Mouse (Mus musculus): ENCODE results near the gene Kpna6. TPM values are rescaled to one million over a fixed set of nuclear protein-coding genes. Genes with fewer than 3 reads are reported as not detected.

Kpna6 gene
- polyA plus RNA-seq, 1 experiment from 2014 or later: 19.3 TPM

DNA sequence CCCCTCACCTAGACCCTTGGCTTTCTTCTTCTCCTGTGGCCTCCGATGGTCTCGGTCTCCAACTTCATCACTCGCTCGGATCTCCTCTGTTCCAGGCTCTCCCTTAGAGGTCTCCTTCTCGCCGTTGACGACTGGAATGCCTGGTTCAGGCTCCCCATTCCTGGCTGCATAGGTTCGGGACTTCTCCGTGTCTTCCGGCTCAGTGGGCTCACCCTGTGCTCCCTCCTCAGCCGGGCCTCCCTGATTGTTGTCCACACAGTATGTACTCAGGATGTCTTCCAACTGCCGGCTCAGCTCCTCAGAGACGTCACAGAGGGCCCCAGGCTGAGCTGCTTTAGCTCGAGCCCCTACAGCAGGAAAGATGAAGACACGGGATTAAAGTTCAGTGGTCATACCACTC lies 33.3 kb downstream of the Kpna6 start:
- Histone ChIP-seq H3K9me3 (replicated peaks; ENCODE audit: control insufficient read depth, low read length, poor library complexity, severe bottlenecking) (no peaks in the 10 kb centered on the region), H3K27ac (ENCODE audit: low read length) (no peak overlapping the region), H3K4me3 (ENCODE audit: low read depth, low read length) (no peak overlapping the region; the same call in 1 of the 2 replicates), H3K4me2 (ENCODE audit: low read length) (peak overlapping the region; percentile 79), H3K9ac (ENCODE audit: low read depth, low read length) (no peak overlapping the region), H3K4me1 (ENCODE audit: control insufficient read depth, insufficient read depth, low read length) (peaks cover 20% of the 10 kb centered on the region), H3K36me3 (ENCODE audit: control insufficient read depth, insufficient read depth, low read length) (peaks cover 9% of the 10 kb centered on the region), H3K27me3 (ENCODE audit: control insufficient read depth, insufficient read depth, low read depth, low read length) (no peaks in the 10 kb centered on the region)
- no peak for ATAC-seq
- WGBS: 82% methylated on average over 15 of the region's 15 CpGs

DNA sequence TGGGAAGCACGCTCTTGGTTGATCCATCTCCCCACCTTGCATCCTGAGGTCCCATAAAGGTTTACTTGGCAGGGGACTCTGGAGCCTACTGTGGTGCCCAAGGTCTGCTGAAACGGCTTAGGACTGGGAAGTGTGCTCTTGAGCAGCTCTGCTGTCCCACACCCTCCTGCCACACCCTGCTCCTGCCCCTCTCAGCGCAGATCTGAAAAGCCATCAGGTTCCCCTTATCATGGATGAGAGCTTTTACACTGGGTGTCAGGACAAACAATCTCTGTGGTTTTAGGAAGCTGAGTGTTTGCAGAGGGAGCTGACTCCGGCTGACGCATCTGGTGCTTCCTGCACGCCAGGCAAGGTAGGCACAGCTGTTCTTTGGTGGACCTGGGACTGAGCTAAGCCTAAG lies 38.7 kb downstream of the Kpna6 start:
- WGBS: 95% methylated on average over 6 of the region's 6 CpGs

DNA sequence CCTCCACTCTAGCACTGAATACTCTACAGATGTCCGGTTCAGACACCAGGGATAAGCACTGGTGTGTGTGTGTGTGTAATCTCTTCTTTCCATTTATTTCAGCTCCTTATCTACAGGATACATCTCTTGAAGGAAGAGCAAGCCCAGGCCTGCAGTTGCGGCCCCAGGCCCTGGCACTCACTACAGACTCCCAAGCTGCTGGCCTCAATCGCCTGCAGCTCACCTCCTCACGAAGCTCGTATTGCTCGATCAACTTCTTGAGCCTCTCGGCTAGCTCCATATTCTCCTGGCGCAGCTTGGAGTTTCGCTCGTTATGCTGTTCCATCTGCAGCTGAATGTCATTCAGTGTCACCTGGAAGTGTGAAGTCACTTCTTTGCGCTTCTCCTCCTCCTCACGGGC lies 40.7 kb downstream of the Kpna6 start:
- Histone ChIP-seq H3K36me3 (ENCODE audit: control insufficient read depth, insufficient read depth, low read length) (peaks cover 51% of the 10 kb centered on the region), H3K4me1 (ENCODE audit: control insufficient read depth, insufficient read depth, low read length) (no peaks in the 10 kb centered on the region), H3K4me2 (ENCODE audit: low read length) (no peak overlapping the region), H3K27me3 (ENCODE audit: control insufficient read depth, insufficient read depth, low read depth, low read length) (no peaks in the 10 kb centered on the region), H3K4me3 (ENCODE audit: low read depth, low read length) (no peak overlapping the region), H3K27ac (ENCODE audit: low read length) (no peak overlapping the region), H3K9ac (ENCODE audit: low read depth, low read length) (no peak overlapping the region), H3K9me3 (replicated peaks; ENCODE audit: control insufficient read depth, low read length, poor library complexity, severe bottlenecking) (no peaks in the 10 kb centered on the region)
- WGBS: 95% methylated on average over 12 of the region's 12 CpGs
- no peak for ATAC-seq

More for the DNA sequence above, 38.7 kb downstream of the Kpna6 start:
- Histone ChIP-seq H3K27me3 (ENCODE audit: control insufficient read depth, insufficient read depth, low read depth, low read length) (no peaks in the 10 kb centered on the region), H3K9ac (ENCODE audit: low read depth, low read length) (no peak overlapping the region), H3K4me2 (ENCODE audit: low read length) (no peak overlapping the region), H3K36me3 (ENCODE audit: control insufficient read depth, insufficient read depth, low read length) (peaks cover 43% of the 10 kb centered on the region), H3K4me1 (ENCODE audit: control insufficient read depth, insufficient read depth, low read length) (peaks cover 9% of the 10 kb centered on the region), H3K4me3 (ENCODE audit: low read depth, low read length) (no peak overlapping the region), H3K9me3 (replicated peaks; ENCODE audit: control insufficient read depth, low read length, poor library complexity, severe bottlenecking) (no peaks in the 10 kb centered on the region), H3K27ac (ENCODE audit: low read length) (no peak overlapping the region)
- ATAC-seq: no peak

GRCm38 (mm10) chr4:129630944-129631343 lies 41.6 kb downstream of the Kpna6 start:
- H3K27me3 ChIP-seq (ENCODE audit: control insufficient read depth, insufficient read depth, low read depth, low read length): no peaks in the 10 kb centered on the region
- no peak overlapping the region for H3K4me2 ChIP-seq (ENCODE audit: low read length)
- 74% methylated on average over 4 of the region's 4 CpGs for WGBS
- H3K27ac ChIP-seq (ENCODE audit: low read length): no peak overlapping the region
- no peaks in the 10 kb centered on the region for H3K9me3 ChIP-seq (replicated peaks; ENCODE audit: control insufficient read depth, low read length, poor library complexity, severe bottlenecking)
- no peaks in the 10 kb centered on the region; the same call in 1 of the 2 replicates for H3K4me1 ChIP-seq (ENCODE audit: control insufficient read depth, insufficient read depth, low read length)
- peaks cover 58% of the 10 kb centered on the region for H3K36me3 ChIP-seq (ENCODE audit: control insufficient read depth, insufficient read depth, low read length)
- no peak overlapping the region for H3K9ac ChIP-seq (ENCODE audit: low read depth, low read length)
- H3K4me3 ChIP-seq (ENCODE audit: low read depth, low read length): no peak overlapping the region
- no peak for ATAC-seq

DNA sequence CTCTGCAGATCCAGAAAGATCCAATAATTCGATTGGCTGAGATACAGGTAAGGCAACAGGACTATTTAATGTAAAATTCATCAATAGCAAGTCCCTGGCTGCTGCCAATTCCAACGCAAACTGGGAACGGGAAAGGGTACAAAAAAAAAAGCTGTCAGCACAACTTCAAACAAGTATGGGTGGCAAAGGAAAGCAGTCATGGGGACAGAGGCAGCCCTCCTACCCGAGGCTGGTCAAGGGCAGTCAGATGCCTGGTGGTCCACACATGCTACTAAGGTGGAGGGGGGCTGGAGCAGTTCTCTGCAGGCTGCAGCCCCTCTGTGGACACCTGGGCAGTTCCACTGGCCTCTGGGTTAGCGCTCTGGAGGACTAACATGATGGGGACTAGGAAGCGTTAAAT lies 46.5 kb downstream of the Kpna6 start:
- Histone ChIP-seq H3K4me2 (ENCODE audit: low read length) (no peak overlapping the region), H3K4me1 (ENCODE audit: control insufficient read depth, insufficient read depth, low read length) (peaks cover 34% of the 10 kb centered on the region), H3K9me3 (replicated peaks; ENCODE audit: control insufficient read depth, low read length, poor library complexity, severe bottlenecking) (no peaks in the 10 kb centered on the region), H3K36me3 (ENCODE audit: control insufficient read depth, insufficient read depth, low read length) (peaks cover 38% of the 10 kb centered on the region), H3K9ac (ENCODE audit: low read depth, low read length) (no peak overlapping the region), H3K27ac (ENCODE audit: low read length) (peak overlapping the region; percentile 98), H3K4me3 (ENCODE audit: low read depth, low read length) (no peak overlapping the region), H3K27me3 (ENCODE audit: control insufficient read depth, insufficient read depth, low read depth, low read length) (no peaks in the 10 kb centered on the region)
- no peak for ATAC-seq
- WGBS: 71% methylated on average over 6 of the region's 6 CpGs

DNA sequence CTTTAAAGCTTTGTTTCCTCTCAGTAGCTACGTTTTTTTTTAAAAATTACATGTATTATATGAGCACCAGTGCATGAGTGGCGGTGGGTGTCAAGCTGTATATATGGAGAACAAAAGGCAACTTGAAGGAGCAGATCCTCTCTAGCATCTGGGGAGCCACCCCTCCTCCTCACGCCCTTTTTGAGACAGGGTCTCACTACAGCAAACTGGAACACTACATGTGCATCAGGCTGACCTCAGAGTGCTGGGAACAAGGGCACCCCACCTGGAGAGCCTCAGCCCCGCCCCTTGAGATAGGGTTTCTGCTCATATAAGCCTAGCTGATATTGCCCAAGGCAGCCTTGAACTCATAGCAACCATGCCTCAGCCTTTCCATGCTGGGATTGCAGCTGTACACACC lies 47.1 kb downstream of the Kpna6 start:
- Histone ChIP-seq H3K9me3 (replicated peaks; ENCODE audit: control insufficient read depth, low read length, poor library complexity, severe bottlenecking) (no peaks in the 10 kb centered on the region), H3K27ac (ENCODE audit: low read length) (peak overlapping the region; percentile 98), H3K4me3 (ENCODE audit: low read depth, low read length) (no peak overlapping the region), H3K4me2 (ENCODE audit: low read length) (peak overlapping the region; percentile 99), H3K9ac (ENCODE audit: low read depth, low read length) (peak overlapping the region; percentile 82), H3K27me3 (ENCODE audit: control insufficient read depth, insufficient read depth, low read depth, low read length) (no peaks in the 10 kb centered on the region), H3K36me3 (ENCODE audit: control insufficient read depth, insufficient read depth, low read length) (peaks cover 36% of the 10 kb centered on the region), H3K4me1 (ENCODE audit: control insufficient read depth, insufficient read depth, low read length) (peaks cover 38% of the 10 kb centered on the region)
- no peak for ATAC-seq
- WGBS: 40% methylated on average over 4 of the region's 4 CpGs

GRCm38 (mm10) chr4:129625029-129625370 lies 47.6 kb downstream of the Kpna6 start:
- H3K36me3 ChIP-seq (ENCODE audit: control insufficient read depth, insufficient read depth, low read length): peaks cover 33% of the 10 kb centered on the region
- H3K9me3 ChIP-seq (replicated peaks; ENCODE audit: control insufficient read depth, low read length, poor library complexity, severe bottlenecking): no peaks in the 10 kb centered on the region
- peak overlapping the region; percentile 99 for H3K4me2 ChIP-seq (ENCODE audit: low read length)
- peaks cover 38% of the 10 kb centered on the region for H3K4me1 ChIP-seq (ENCODE audit: control insufficient read depth, insufficient read depth, low read length)
- peak overlapping the region; percentile 98 for H3K27ac ChIP-seq (ENCODE audit: low read length)
- peak overlapping the region; percentile 82 for H3K9ac ChIP-seq (ENCODE audit: low read depth, low read length)
- WGBS: under 1% methylated on average over 6 of the region's 6 CpGs
- H3K27me3 ChIP-seq (ENCODE audit: control insufficient read depth, insufficient read depth, low read depth, low read length): no peaks in the 10 kb centered on the region
- 0 out of 2 replicates have a peak, but pooled peaks have one; percentile 12 for ATAC-seq
- peak overlapping the region; percentile 71 for H3K4me3 ChIP-seq (ENCODE audit: low read depth, low read length)

DNA sequence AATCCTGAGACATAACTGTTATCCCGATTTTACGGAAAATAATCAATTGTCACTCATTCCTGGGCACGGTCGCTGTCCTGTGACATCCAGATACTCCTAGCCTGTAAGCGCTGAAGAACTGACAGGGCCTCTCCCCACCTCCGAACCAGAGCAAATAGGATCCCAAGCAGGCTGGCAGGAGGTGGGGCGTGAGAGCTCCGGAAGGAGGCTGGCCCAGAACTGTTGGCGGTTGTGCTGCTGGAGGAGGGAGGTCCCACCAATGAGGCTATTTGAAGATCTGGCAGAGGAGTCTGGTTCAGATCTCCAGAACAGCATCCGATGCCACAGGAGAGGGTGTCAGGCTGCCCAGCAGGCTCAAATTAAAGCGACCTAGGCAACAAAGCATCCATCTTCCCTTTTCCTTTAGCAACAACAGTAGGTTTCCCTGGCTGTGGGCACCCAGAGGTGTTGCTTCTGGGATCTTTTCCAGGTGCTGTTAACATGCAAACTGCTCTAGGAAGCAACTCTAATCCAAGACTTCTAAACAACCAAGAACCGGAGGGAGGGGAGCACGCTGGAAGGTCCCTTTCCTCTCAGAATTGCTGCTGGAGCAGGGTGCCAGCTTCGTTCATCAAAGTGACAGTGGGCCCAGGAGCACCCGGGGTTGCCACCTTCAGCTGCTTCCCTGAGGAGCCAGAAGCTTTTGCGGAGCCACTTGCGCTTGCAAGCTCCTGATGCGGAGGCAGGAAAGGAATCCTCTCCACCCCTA lies 48.1 kb downstream of the Kpna6 start:
- peak overlapping the region; percentile 71 for H3K4me3 ChIP-seq (ENCODE audit: low read depth, low read length)
- no peaks in the 10 kb centered on the region for H3K27me3 ChIP-seq (ENCODE audit: control insufficient read depth, insufficient read depth, low read depth, low read length)
- peak; percentile 95 for ATAC-seq
- no peaks in the 10 kb centered on the region for H3K9me3 ChIP-seq (replicated peaks; ENCODE audit: control insufficient read depth, low read length, poor library complexity, severe bottlenecking)
- peak overlapping the region; percentile 98 for H3K27ac ChIP-seq (ENCODE audit: low read length)
- H3K4me2 ChIP-seq (ENCODE audit: low read length): peak overlapping the region; percentile 99
- under 1% methylated on average over 18 of the region's 18 CpGs for WGBS
- H3K36me3 ChIP-seq (ENCODE audit: control insufficient read depth, insufficient read depth, low read length): peaks cover 33% of the 10 kb centered on the region
- peak overlapping the region; percentile 82 for H3K9ac ChIP-seq (ENCODE audit: low read depth, low read length)
- peaks cover 38% of the 10 kb centered on the region for H3K4me1 ChIP-seq (ENCODE audit: control insufficient read depth, insufficient read depth, low read length)

GRCm38 (mm10) chr4:129623681-129624091 lies 48.9 kb downstream of the Kpna6 start, which contains the start of gene Ccdc28b:
TSS of gene Ccdc28b (minus strand) at chr4:129623947.
- peaks cover 38% of the 10 kb centered on the region for H3K4me1 ChIP-seq (ENCODE audit: control insufficient read depth, insufficient read depth, low read length)
- peaks cover 25% of the 10 kb centered on the region for H3K36me3 ChIP-seq (ENCODE audit: control insufficient read depth, insufficient read depth, low read length)
- H3K9me3 ChIP-seq (replicated peaks; ENCODE audit: control insufficient read depth, low read length, poor library complexity, severe bottlenecking): no peaks in the 10 kb centered on the region
- no peaks in the 10 kb centered on the region for H3K27me3 ChIP-seq (ENCODE audit: control insufficient read depth, insufficient read depth, low read depth, low read length)
- peak within 1 kb of the TSS; percentile 71 for H3K4me3 ChIP-seq (ENCODE audit: low read depth, low read length)
- 0% methylated on average over 10 of the region's 10 CpGs for WGBS
- H3K27ac ChIP-seq (ENCODE audit: low read length): peak within 1 kb of the TSS; percentile 98
- peak; percentile 47 for ATAC-seq
- peak within 1 kb of the TSS; percentile 99 for H3K4me2 ChIP-seq (ENCODE audit: low read length)
- peak within 1 kb of the TSS; percentile 82 for H3K9ac ChIP-seq (ENCODE audit: low read depth, low read length)
